Mouse (Mus musculus): Measurements from ENCODE around the gene Gapdh. TPM values are rescaled to one million over a fixed set of nuclear protein-coding genes. Genes with fewer than 3 reads are reported as not detected.
A peak's percentile ranks its signal among the peaks of the same experiment; 100 is the strongest.

The Gapdh gene
- total RNA-seq, 2 experiments from 2014 or later = 2,223 to 4,104 TPM

DNA sequence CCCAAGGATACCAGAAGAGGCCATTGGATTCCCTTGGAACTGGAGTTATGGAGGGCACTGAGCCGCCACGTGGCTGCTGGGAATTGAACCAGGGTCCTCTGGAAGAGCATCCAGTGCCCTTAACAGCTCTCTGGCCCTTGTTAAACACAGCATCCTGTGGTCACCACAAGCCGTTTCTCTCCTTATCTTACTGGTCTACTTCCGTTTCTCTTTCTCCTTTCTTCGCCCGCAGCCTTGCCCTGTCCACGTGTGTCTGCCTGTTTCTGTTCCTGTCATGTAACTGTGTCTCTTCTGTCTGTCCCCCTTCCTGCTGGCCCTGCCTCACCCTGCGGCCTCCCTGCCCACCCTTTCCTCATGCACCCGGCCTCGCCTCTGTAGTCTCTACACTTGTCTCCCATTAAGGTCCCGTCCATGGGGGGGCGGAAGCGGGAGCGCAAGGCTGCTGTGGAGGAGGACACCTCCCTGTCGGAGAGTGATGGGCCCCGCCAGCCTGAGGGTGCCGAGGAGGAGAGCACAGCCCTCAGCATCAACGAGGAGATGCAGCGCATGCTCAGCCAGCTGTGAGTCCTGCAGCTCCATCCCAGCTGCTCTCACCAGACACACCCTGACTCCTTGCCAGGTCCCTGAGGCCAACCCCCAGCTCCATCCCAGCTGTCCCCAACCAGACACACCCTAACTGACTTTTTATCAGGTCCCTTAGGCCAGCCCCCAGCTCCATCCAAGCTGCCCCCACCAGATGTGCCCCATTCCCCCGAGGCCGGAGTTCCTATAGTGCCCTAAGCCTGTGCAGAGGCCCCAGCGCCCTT, 13.9 kb downstream of the Gapdh start:
- DNase-seq (ENCODE audit: low spot score in 2 of 2) = no peak

DNA sequence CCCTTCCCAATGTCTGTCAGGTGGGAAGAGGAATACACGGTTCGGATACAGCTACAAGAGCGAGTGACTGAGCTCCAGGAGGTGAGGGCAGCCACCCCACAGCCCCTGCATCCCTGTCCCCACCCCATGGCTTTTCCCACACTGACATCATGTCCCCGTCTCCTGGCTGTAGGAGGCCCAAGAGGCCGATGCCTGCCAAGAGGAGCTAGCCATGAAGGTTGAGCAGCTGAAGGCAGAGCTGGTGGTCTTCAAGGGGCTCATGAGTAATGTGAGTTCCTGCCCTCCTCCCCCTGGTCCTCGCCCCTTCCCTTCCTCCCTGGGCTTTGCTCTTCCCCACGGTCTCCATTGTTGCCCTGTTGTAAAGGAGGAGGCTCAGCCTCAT, 16.7 kb downstream of the Gapdh start:
- no peak for DNase-seq (ENCODE audit: low spot score in 2 of 2)

DNA sequence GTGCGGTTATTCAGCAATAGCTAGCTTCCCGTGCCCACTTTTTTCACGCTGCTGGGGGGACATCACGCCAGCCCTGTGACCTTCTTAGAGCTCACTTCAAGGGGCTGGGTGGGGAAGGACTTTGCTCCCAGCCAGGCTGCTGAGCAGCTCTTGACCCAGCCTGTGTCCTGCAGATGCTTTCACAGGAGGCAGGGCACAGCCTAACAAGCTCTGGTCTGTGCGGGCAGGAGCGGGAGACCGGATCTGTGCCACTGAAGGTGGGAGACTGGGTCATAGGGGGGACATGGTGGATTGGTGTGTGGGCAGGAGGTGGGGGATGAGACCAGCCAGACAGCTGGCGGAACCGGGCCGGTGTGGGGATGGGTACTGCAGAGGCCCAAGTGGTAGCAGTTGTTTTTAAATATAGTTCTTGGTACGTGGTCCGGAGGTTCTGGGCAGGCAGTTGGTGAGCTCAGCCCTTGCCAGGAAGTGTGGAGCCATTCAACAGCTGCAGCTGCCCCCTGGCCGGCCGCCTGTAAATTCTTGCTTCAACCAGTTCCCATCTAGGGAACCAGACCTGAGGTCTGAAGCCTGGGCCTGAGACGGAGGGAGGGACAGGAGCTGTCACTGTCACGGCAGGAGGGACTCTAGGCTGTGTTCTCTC, 17.2 kb downstream of the Gapdh start:
- DNase-seq (ENCODE audit: low spot score in 2 of 2) = no peak

DNA sequence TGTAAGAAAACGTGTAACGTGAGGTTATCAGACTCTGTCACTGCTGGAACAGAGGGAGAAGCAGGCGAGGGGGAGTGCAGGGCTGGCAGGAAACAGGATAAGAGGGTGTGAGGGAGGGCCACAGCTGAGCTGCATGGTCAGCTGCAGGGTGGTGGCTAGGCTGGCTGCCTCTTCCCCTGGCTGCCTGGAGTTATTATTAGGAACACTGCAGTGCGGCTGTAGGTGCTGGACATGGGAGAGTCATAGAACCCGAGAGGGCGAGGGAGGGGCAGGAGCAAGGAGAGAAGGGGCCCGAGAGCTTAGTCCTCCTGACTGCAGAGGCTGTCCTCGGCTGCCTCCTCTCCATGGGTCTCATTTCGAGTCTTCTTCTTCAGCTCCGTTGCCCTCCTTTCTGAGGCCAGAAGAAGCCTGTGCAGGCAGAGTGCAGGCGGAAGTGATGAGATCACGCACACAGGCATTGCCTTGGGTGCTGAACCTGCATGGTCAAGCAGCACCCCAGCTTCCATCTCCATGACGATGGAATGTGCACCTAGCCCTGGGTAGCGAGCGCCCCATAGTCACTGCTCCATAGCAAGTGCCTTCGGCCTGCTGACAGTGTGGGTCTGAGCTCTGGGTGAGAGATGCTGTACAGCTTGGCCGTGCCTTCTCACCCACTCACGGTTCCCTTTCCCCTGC, 17.9 kb downstream of the Gapdh start:
- DNase-seq (ENCODE audit: low spot score in 2 of 2) = no peak

DNA sequence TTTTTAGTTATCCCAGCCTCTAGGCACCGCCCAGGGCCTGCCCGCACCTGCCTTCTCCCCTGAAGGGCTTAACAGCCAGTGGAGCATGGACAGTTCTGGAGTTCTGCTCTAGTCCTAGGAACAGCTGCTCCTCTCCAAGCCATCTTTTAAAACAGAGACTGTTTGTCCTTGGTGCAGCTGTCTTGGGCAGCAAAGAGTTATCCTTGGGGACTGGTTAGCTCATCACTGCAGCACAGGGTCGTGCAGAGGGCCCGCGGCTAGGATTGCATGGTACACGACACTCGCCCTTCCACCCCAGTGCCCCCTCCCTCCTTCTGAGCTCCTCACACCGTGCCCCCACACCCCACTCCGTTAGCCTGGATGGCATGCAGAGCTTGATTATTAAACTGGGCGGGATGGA, 18.9 kb downstream of the Gapdh start:
- DNase-seq (ENCODE audit: low spot score in 2 of 2) = no peak

DNA sequence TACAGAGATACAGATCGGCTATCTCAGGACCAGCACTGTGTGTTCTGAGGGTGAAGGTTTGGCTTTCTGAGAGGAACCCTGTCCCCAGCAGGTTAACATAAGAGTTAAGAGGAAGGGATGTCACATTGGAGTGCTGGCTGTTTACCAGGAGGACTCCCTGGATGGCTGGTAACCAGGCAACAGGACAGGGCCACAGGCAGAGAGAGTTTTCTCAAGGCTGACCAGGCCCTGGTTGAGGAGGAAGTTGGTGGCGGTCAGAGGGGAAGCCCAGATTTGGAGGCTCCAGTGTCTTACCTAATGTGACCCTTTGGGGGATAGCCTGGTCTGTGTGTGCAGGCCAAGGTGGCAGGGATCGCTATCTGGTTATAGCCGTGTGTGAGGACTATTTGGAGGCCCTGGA, 19.5 kb downstream of the Gapdh start:
- no peak for DNase-seq (ENCODE audit: low spot score in 2 of 2)

DNA sequence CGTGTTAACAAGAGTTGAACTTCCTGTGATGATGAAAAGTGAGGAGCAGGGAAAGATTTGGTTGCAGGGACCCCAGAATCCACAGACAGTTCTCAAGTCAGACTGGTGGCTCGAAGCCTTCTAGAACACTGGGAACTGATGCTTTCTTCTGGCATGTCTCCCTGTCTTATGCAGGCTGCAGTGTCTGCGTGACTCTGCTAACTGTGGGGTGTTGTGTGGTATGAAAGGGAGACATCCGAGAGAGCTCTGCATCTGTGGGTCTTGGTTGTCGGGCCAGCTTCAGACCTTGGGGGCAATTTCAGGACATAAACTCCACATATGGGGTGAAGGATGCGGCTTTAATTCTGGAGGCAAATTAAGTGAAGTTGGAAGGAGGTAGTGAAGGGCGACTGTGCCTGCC, 20.1 kb downstream of the Gapdh start:
- no peak for DNase-seq (ENCODE audit: low spot score in 2 of 2)

DNA sequence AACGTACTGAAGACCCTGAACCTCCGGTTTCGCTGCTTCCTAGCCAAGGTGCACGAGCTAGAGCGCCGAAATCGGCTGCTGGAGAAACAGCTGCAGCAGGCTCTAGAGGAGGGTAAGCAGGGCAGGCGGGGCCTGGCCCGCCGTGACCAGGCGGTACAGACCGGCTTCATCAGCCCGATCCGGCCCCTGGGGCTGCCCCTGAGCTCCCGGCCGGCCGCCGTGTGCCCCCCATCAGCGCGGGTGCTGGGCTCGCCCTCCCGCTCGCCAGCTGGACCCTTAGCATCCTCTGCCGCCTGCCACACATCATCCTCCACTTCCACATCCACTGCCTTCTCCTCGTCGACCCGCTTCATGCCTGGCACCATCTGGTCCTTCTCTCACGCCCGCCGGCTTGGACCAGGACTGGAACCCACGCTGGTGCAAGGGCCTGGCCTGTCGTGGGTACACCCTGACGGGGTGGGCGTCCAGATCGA, 20.8 kb downstream of the Gapdh start:
- peak in 1 of 2 experiments; percentile 45 for DNase-seq (ENCODE audit: low spot score in 2 of 2)

DNA sequence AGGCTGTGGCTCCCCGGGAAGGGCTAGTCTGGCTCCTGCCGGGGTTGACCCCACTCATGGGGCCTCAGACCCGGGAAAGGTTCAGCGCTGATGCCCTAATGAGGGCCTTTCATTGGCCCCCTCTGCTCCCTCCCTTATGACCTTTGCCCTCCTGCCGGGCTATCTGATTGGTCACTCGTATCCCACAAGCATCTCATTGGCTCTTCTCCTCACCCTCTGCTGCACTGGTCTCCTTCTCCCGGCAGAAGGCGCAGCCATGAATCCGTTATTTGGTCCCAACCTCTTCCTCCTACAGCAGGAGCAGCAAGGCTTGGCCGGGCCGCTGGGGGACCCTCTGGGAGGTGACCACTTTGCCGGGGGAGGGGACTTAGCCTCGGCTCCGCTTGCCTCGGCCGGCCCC, 21.3 kb downstream of the Gapdh start, which contains the start of gene Iffo1:
Gene Iffo1, plus strand, starts transcription at position 241 of the 400 bp plus-strand sequence.
- peak; percentile 79 to 80 for DNase-seq (ENCODE audit: low spot score in 2 of 2)

DNA sequence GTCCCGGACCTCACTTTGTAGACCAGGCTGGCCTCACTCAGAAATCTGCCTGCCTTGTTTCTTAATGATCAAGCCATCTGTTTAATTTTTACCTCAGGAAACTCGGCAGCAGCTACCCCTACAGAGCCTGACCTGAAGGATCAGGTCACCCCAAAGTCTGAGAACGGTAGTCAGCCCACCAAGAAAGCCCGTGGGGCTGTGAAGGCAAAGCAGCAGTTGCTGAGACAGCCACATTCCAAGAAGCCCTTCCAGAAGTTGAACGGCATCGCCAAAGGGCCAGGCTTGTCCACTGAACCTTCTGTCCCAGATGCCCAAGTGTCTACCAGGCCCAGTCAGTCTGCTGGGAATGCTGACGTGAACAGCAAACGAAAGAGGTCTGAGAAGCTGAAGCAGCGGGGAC, 22.4 kb downstream of the Gapdh start:
- no peak for DNase-seq (ENCODE audit: low spot score in 2 of 2)

DNA sequence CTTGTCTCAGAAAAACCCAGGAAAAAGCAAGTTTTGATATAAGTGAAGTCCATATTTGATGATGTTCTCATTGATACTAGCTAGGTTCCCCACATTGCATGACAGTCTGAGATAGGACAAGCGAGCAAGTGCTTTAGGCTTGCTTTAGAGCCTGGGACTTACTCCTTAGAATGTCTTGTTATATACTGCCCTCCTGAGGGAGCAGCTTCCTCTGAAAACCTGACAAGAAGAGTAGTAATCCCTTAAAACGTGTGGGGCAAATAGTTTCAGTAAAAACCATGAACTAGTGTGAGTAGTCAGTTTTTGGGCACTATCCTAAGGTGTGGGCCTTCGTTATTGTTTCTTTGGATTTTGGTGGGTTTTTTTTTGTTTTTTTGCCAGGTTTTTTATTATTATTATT, 23.1 kb downstream of the Gapdh start:
- no peak for DNase-seq (ENCODE audit: low spot score in 2 of 2)

DNA sequence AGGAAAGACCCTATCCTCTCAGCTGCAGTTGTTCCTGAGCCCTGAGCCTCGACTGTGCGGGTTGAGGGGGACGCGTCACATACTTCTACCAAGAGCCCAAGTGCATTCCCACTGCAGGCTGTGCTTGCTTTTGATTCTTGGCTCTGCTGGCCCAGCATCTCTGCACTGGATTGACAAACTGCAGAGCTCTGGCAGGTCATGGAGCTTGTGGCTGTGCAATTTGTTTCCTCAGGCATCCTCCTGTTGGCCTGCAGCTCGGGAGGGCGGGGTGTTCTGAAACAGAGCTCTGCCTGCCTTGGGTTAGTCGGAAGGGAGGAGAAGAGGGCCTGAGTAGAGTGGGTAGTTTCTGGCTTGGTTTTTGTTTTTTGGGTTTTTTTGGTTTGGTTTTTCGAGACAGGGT, 23.8 kb downstream of the Gapdh start:
- DNase-seq (ENCODE audit: low spot score in 2 of 2) = no peak

DNA sequence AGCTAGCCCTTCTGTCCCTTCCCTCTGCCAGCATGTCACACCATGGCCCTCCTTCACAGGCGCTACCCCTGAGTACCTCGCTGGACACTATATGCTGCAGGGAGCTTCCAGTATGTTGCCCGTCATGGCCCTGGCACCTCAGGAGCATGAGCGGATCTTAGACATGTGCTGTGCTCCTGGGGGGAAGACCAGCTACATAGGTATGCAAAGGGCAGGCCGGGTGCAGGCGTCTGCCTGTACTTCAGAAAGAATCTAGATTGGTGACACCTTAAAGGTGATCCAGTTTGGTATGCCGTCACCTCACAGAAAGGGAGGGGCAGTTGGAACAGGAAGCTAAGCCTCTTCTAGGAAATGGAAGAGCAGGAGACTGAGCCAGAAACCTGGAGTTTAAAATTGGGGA, 26.5 kb downstream of the Gapdh start:
- DNase-seq (ENCODE audit: low spot score in 2 of 2) = no peak

DNA sequence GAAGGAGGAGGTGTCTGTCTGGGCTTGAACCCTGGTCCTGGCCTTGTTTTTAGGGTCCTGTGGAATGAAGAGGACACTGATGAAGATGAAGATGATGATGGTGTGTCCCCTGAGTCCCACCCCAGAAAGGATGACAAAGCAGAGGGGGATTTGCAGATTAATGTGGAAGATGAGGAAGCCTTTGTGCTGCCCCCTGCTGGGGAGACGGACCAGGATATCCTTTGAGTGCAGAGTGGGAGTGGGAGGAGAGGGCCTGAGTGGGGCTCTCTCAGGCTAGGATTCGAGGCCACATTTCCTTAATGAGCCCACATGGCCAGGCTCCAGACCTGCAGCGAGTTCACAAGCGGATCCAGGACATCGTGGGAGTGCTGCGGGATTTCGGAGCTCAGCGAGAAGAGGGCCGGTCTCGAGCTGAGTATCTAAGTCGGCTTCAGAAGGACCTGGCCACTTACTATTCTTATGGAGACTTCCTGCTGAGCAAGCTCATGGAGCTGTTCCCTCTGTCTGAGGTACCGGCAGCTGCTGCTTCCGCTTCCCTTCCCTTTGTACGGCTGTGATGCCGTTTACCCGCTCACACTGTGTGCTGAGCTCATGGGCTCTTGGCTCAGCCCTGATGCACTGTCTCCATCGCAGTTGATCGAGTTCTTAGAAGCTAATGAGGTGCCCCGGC, 29.1 kb downstream of the Gapdh start:
- DNase-seq (ENCODE audit: low spot score in 2 of 2) = peak in 1 of 2 experiments; percentile 44

DNA sequence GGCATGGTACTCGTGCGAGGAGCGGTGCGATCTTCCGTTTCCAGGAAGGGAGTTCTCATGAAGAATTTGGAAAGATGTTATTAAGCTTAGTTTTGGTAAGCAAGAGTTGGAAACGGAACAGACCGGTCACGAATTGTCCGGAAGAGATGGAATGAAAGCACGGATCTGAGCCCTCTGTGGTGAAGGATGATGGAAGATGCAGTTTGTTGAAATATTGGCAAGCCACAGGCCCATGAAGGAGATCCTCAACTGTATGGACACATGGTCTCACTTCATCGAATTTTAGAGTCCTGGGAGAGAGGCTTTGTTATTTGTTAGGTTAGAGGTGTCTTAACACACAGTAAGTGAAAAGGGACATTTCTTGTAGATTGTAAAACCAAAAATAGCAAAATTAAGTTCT, 33.8 kb downstream of the Gapdh start:
- no peak for DNase-seq (ENCODE audit: low spot score in 2 of 2)

DNA sequence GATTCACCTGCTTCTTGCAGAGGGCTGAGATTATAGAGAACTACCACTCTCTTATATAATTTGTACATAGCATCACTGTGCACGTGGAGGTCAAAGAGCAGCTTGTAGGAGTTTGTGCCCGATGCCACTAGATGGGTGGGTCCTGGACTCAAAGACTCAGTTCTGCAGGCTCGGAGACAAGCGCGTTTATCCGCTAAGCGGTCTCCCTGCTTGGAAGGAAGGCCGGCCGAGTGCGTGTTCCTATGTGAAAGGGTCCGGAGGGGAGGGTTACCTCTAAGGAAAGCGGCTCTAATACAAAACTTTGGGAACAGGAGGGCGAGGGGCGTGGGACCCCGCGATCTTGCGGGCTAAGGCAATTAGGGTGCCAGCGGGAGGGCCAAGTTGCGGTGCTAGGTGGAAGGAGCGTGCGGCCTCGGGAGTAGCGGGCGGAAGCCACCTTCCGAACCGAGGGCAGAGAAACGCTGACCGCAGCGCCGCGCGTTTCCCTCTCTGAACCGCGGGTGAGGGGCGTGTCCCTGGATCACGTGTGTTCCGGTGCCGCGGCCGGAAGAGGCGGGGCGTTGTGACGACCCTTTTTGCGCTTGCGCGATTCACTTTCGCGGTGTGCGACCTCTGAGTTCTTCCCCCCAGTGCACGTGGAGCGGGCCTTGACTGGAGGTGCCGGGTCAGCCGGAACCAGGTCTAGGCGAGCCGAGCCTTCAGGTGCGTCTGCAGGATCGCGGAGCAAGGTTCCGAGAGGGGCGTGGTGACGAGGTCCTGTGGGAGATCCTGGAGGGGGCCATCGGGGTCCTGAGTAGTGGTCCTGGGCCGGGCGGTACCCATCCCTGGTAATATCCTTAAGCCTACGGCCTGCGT, 34.7 kb downstream of the Gapdh start, which contains the start of gene Nop2:
Gene Nop2, plus strand, starts transcription at position 608 of the 855 bp plus-strand sequence.
- DNase-seq (ENCODE audit: low spot score in 2 of 2) = peak; percentile 79 to 85

DNA sequence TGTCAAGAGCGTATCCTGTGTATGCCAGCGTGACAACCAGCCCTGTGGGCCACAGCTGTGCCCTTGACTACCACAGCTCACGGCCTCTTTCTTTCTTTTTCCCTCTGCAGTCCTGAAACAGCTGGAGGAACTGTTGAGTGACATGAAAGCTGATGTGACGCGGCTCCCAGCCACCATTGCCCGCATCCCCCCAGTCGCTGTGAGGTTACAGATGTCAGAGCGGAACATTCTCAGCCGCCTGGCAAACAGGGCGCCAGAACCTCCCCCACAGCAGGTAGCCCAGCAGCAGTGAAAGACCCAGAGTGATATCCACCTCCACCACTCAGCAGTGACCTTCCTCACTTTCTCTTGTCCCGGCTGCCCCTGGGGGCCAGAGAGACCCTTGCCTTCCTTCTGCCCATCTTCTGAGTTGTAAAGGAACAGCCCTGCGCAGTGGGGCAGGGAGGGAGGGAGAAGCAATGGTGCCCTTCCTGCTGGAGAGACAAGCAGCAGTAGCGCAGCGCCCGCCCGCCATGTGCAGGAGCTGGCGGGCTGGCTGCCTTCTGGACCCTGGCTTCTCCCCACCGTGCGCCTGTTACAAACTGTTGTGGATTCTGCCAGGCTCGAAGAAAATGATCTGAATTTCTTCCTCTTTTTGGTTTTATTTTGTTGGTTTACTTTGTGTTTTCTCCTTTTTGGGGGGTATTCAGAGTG, 36.4 kb downstream of the Gapdh start:
- DNase-seq (ENCODE audit: low spot score in 2 of 2) = no peak

DNA sequence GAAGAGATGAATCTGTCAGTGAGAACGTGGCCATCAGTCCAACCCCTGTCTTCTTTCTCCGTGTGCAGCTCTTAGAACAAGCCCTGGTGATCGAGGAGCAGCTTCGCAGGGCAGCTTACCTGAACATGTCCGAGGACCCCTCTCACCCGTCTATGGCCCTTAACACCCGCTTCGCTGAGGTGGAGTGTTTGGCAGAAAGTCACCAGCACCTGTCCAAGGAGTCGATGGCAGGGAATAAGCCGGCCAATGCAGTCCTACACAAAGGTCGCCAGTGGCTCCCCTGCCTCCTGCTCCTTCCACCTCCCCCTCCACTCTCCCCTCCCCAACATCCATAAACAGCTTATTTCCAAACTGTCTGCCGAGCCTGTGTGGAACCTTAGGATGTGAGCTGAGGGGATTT, 37.5 kb downstream of the Gapdh start:
- DNase-seq (ENCODE audit: low spot score in 2 of 2) = no peak

DNA sequence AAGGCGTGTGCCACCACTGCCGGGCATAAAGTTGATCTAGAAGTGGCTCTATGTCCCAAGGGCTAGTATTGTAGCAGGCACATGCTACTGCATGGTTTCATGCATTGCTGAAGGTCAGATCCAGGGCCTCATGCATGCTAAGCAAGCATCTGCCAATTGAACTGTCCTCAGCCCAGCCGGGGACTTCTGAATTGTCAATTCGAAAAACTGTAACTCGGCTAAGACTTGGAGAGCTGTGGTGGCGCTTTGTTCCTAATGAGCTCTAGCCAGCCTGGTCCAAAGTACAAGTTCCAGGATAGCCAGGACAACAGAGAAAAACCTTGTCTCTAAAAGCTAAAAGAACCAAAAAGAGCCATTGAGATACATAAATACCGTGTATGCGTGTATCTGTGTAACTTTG, 46.9 kb downstream of the Gapdh start:
- DNase-seq (ENCODE audit: low spot score in 2 of 2) = no peak

DNA sequence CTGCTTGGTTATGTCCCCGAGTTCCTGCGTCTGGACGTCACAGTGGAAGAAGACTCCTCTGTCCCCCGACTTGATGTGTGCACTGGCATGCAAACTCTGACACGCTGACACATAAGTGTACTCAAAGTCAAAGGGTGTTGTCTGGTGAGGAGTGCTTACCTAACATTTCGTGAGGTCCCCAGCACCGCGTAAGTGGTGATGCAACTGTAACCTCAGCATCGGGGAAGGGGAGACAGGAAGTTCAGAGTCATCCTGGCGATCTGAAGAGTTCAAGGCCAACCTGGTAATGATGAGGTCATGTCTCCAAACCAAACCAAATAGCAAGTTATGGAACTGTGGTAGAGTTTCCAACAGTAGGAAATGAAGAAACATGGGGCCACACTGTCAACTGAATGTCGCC, 53.7 kb downstream of the Gapdh start:
- DNase-seq (ENCODE audit: low spot score in 2 of 2) = no peak

Measured in adrenal gland, adult 18-20 months (tissue).